Mouse (Mus musculus) heart, embryonic 14.5 days (tissue): ENCODE measurements at regions not wholly inside any gene's neighbourhood (a gene's known extent, or its start where the extent isn't known, plus 50 kb on each side); places are given as distances from the start of the nearest gene placed in this dataset.

ENCODE experiments used
- ATAC-seq: fragments of 200-750 bp; cut with Nextera tagmentation; 2 replicates; pipeline ENCODE4 v1.8.0; 2017; ENCODE audit warnings: low read depth, moderate TSS enrichment; ENCODE audit not compliant: insufficient number of reproducible peaks, insufficient read depth, low FRiP score
- H3K27ac ChIP-seq, 2 experiments: fragments of 200-500 bp in 1 of 2; fragments of 300-500 bp in 1 of 2; sonication (generic) in 1 of 2; replicated peaks in 1 of 2; 2 replicates each; pipeline ENCODE4 v1.5.1; 2012 to 2014; ENCODE audit warnings: low read depth in 2 of 2, low read length in 2 of 2, control low read depth in 1 of 2, mild to moderate bottlenecking in 1 of 2, mixed read lengths in 1 of 2; ENCODE audit not compliant: control insufficient read depth in 1 of 2, insufficient read depth in 1 of 2
- H3K27me3 ChIP-seq: fragments of 300-500 bp; sonication (generic); 2 replicates; pipeline ENCODE4 v1.6.1; 2014; ENCODE audit warnings: mild to moderate bottlenecking, low read length, control low read depth; ENCODE audit not compliant: control insufficient read depth, insufficient read depth
- H3K36me3 ChIP-seq: fragments of 300-500 bp; sonication (generic); 2 replicates; pipeline ENCODE4 v1.6.1; 2014; ENCODE audit warnings: mild to moderate bottlenecking, control low read depth, low read length, mixed read lengths; ENCODE audit not compliant: control insufficient read depth, insufficient read depth
- H3K4me1 ChIP-seq, 2 experiments: fragments of 200-500 bp in 1 of 2; fragments of 300-500 bp in 1 of 2; sonication (generic) in 1 of 2; 2 replicates each; pipeline ENCODE4 v1.6.1; 2012 to 2014; ENCODE audit warnings: low read length in 2 of 2, control low read depth in 1 of 2, mixed read lengths in 1 of 2; ENCODE audit not compliant: control insufficient read depth in 2 of 2, insufficient read depth in 2 of 2
- H3K4me2 ChIP-seq: fragments of 300-500 bp; sonication (generic); 2 replicates; pipeline ENCODE4 v1.6.1; 2014; ENCODE audit warnings: mild to moderate bottlenecking, low read length
- H3K4me3 ChIP-seq, 2 experiments: fragments of 200-500 bp in 1 of 2; fragments of 300-500 bp in 1 of 2; sonication (generic) in 1 of 2; 2 replicates each; pipeline ENCODE4 v1.5.1; 2012 to 2014; ENCODE audit warnings: low read length in 2 of 2, mild to moderate bottlenecking in 2 of 2, control low read depth in 1 of 2, low read depth in 1 of 2, moderate library complexity in 1 of 2; ENCODE audit not compliant: control insufficient read depth in 1 of 2, insufficient read depth in 1 of 2
- H3K9ac ChIP-seq: fragments of 300-500 bp; sonication (generic); 2 replicates; pipeline ENCODE4 v1.6.1; 2014; ENCODE audit warnings: mild to moderate bottlenecking, low read length
- H3K9me3 ChIP-seq: fragments of 300-500 bp; sonication (generic); 2 replicates; pipeline ENCODE4 v1.6.1; 2016; ENCODE audit warnings: low read length, control low read depth; ENCODE audit not compliant: control insufficient read depth
- WGBS: fragments of 180-500 bp; shearing (Covaris S2); extraction: QIAGEN DNeasy Blood & Tissue Kit; methylation state at CpG from one replicate; pipeline ENCODE4 v1.1.7; 2014; 5-methylcytosine and 5-hydroxymethylcytosine counted together

GRCm38 (mm10) chr8:107715901-107716300 lies 127.6 kb upstream of the Psmd7 start:
- H3K9me3 ChIP-seq: no peaks in the 10 kb centered on the region
- no peak overlapping the region for H3K27ac ChIP-seq
- H3K9ac ChIP-seq: no peak overlapping the region
- no peaks in the 10 kb centered on the region for H3K27me3 ChIP-seq
- no peak overlapping the region for H3K4me3 ChIP-seq
- H3K36me3 ChIP-seq: no peaks in the 10 kb centered on the region
- no peak overlapping the region for H3K4me2 ChIP-seq
- H3K4me1 ChIP-seq: no peaks in the 10 kb centered on the region
- ATAC-seq: no peak
- 74% methylated on average over 10 of the region's 10 CpGs for WGBS

GRCm38 (mm10) chr8:107717856-107718255 lies 129.6 kb upstream of the Psmd7 start:
- Histone ChIP-seq H3K4me3 (no peak overlapping the region), H3K36me3 (no peaks in the 10 kb centered on the region), H3K9ac (no peak overlapping the region), H3K9me3 (no peaks in the 10 kb centered on the region), H3K27ac (no peak overlapping the region), H3K4me2 (no peak overlapping the region), H3K4me1 (no peaks in the 10 kb centered on the region), H3K27me3 (no peaks in the 10 kb centered on the region)
- WGBS: 84% methylated on average over 13 of the region's 13 CpGs
- no peak for ATAC-seq

GRCm38 (mm10) chr8:107719656-107720055 lies 131.4 kb upstream of the Psmd7 start:
- Histone ChIP-seq H3K4me3 (no peak overlapping the region), H3K4me1 (no peaks in the 10 kb centered on the region), H3K9me3 (no peaks in the 10 kb centered on the region), H3K27me3 (no peaks in the 10 kb centered on the region), H3K9ac (no peak overlapping the region), H3K36me3 (no peaks in the 10 kb centered on the region), H3K4me2 (no peak overlapping the region), H3K27ac (no peak overlapping the region)
- 63% methylated on average over 3 of the region's 3 CpGs for WGBS
- ATAC-seq: no peak

- ATAC-seq: no peak
- Histone ChIP-seq H3K4me2 (no peak overlapping the region), H3K9me3 (no peaks in the 10 kb centered on the region), H3K27me3 (no peaks in the 10 kb centered on the region), H3K36me3 (no peaks in the 10 kb centered on the region), H3K9ac (no peak overlapping the region), H3K4me3 (no peak overlapping the region), H3K27ac (no peak overlapping the region), H3K4me1 (no peaks in the 10 kb centered on the region)
- 96% methylated on average over 1 of the region's 1 CpGs for WGBS
Measured at GRCm38 (mm10) chr8:107726716-107727115, 138.5 kb upstream of the Psmd7 start.

GRCm38 (mm10) chr8:107727276-107727675 lies 139.0 kb upstream of the Psmd7 start:
- Histone ChIP-seq H3K27me3 (no peaks in the 10 kb centered on the region), H3K27ac (no peak overlapping the region), H3K36me3 (no peaks in the 10 kb centered on the region), H3K9me3 (no peaks in the 10 kb centered on the region), H3K4me1 (no peaks in the 10 kb centered on the region), H3K4me2 (no peak overlapping the region), H3K9ac (no peak overlapping the region), H3K4me3 (no peak overlapping the region)
- 89% methylated on average over 6 of the region's 6 CpGs for WGBS
- no peak for ATAC-seq

- ATAC-seq: no peak
- no peak overlapping the region for H3K9ac ChIP-seq
- 75% methylated on average over 9 of the region's 9 CpGs for WGBS
- H3K27ac ChIP-seq: no peak overlapping the region
- H3K4me2 ChIP-seq: no peak overlapping the region
- no peaks in the 10 kb centered on the region for H3K36me3 ChIP-seq
- no peaks in the 10 kb centered on the region for H3K27me3 ChIP-seq
- H3K9me3 ChIP-seq: peaks cover 18% of the 10 kb centered on the region
- H3K4me1 ChIP-seq: no peaks in the 10 kb centered on the region
- no peak overlapping the region for H3K4me3 ChIP-seq
Measured at GRCm38 (mm10) chr8:107739091-107739490, 150.8 kb upstream of the Psmd7 start.

GRCm38 (mm10) chr8:107757083-107757482 lies 168.8 kb upstream of the Psmd7 start:
- no peak overlapping the region for H3K4me2 ChIP-seq
- no peak overlapping the region for H3K4me3 ChIP-seq
- H3K9me3 ChIP-seq: no peaks in the 10 kb centered on the region
- H3K27ac ChIP-seq: no peak overlapping the region
- H3K9ac ChIP-seq: no peak overlapping the region
- WGBS: 77% methylated on average over 7 of the region's 7 CpGs
- no peaks in the 10 kb centered on the region for H3K27me3 ChIP-seq
- H3K36me3 ChIP-seq: no peaks in the 10 kb centered on the region
- H3K4me1 ChIP-seq: no peaks in the 10 kb centered on the region
- no peak for ATAC-seq

- no peaks in the 10 kb centered on the region for H3K27me3 ChIP-seq
- no peaks in the 10 kb centered on the region for H3K4me1 ChIP-seq
- 0 out of 2 replicates have a peak, but pooled peaks cover 4% of the 10 kb centered on the region for H3K9me3 ChIP-seq
- H3K4me3 ChIP-seq: no peak overlapping the region
- 82% methylated on average over 1 of the region's 1 CpGs for WGBS
- no peaks in the 10 kb centered on the region for H3K36me3 ChIP-seq
- no peak overlapping the region for H3K9ac ChIP-seq
- H3K27ac ChIP-seq: no peak overlapping the region
- no peak for ATAC-seq
- no peak overlapping the region for H3K4me2 ChIP-seq
Measured at GRCm38 (mm10) chr8:107758637-107759036, 170.4 kb upstream of the Psmd7 start.
